Mouse (Mus musculus): ENCODE measurements at regions not wholly inside any gene's neighbourhood (a gene's known extent, or its start where the extent isn't known, plus 50 kb on each side); places are given as distances from the start of the nearest gene placed in this dataset.
"Not testable (repeated sequence)": the region's sequence is repeated elsewhere in the genome, so short reads cannot be mapped to it uniquely, and the experiment has no call there.

DNA sequence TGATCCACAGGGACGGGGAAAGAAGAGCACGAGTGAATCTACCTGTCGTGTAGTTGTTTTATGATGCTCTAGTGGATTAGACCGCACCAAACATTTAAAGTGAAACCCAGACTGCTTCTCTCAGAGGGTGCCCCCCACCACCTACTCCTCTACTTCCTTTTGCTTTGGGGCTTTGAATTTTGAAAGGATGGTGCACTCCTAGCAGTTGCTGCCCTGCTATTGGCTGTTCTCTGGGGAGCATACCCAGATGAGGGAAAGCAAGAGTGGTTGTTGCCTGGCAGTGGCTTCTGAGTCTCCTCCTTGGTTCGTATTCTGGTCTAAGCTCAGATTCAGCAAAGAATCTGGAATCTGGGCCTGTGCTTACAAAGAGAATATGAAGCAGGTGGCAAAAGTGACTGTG is 71.4 kb upstream of the Olfr1507 start:
- no peak for DNase-seq (ENCODE audit: low spot score)

- no peak for DNase-seq (ENCODE audit: low spot score)
Measured at GRCm38 (mm10) chr14:52565606-52566005, 70.1 kb upstream of the Olfr1507 start.

GRCm38 (mm10) chr14:52556340-52556739 is 60.8 kb upstream of the Olfr1507 start:
- DNase-seq (ENCODE audit: low spot score): not testable (repeated sequence)

- DNase-seq (ENCODE audit: low spot score): no peak
Measured at GRCm38 (mm10) chr14:52553399-52553798, 57.9 kb upstream of the Olfr1507 start.

DNA sequence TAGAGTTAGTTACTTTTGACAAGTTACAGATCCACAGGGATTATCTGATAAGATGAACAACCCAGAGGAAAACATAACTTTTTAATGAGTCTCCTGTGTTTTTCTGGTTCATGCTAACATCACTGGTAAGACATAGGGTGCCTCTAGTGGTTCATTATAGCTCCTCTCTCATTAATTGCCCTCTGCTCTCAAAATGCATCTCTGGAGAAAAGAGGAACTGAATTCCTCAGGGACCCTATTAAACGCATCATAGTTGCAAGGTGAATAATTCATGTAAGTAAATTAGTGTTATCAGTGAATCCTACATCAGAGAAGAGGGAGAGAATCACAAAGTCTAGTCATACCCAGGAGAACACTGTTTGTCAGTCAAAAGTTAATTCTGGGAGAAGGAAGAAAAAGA is 52.4 kb upstream of the Olfr1507 start:
- no peak for DNase-seq (ENCODE audit: low spot score)

Measured in urinary bladder, postnatal 14 days (tissue).